Mouse (Mus musculus) lung, postnatal 0 days (tissue): Measurements from ENCODE around the gene Igflr1.

Experiments used
- CTCF ChIP-seq: IDR thresholded peaks from 2 replicates; pipeline ENCODE4 v1.5.1; 2016; ENCODE audit warnings: antibody characterized with exemption, mild to moderate bottlenecking
- EP300 ChIP-seq: IDR thresholded peaks from 2 replicates; pipeline ENCODE4 v1.6.1; 2016; ENCODE audit warnings: antibody characterized with exemption, mild to moderate bottlenecking, control low read depth

DNA sequence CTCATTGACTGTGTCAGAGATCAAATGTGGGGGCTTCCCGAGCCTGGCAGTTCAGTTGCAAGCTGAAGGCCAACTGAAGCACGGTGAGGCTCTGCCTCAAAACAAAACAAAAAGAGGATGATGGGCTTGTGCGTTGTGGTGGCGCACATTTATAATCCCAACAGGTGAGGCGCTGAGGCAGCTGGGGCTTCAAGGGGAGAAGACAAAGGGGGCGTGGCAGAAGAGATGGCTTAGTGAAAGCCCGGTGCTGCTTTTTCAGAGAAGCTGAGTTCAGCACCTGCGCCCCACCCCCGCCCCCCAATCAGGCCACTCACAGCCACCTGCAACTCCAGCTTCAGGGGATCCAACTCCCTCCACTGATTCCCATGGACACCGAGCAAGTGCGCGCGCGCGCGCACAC is 43.2 kb downstream of the Igflr1 start:
- TF ChIP-seq CTCF (no peak), EP300 (no peak)
